Mouse (Mus musculus) olfactory bulb, adult 2 months (tissue): ENCODE results near the gene Ift140.

Experiments used
- CTCF ChIP-seq: fragments of 200-500 bp; IDR thresholded peaks from 2 replicates; pipeline ENCODE4 v1.5.1; 2012; ENCODE audit warnings: low read depth, mild to moderate bottlenecking, low read length, moderate library complexity; ENCODE audit not compliant: insufficient read depth
- POLR2A ChIP-seq: fragments of 200-500 bp; IDR thresholded peaks from 2 replicates; pipeline ENCODE4 v1.6.1; 2012; ENCODE audit warnings: mild to moderate bottlenecking, low read depth, low read length, moderate library complexity; ENCODE audit not compliant: insufficient read depth

- TF ChIP-seq CTCF = no peak
- no peak for TF ChIP-seq POLR2A
Observed at GRCm38 (mm10) chr17:25101338-25101737, 85.5 kb downstream of the Ift140 start.
